Mouse (Mus musculus) G1E (cell line): ENCODE data around the gene Gm17617.

Experiments
- CTCF ChIP-seq: IDR thresholded peaks from 2 replicates; pipeline ENCODE4 v1.5.1; 2012; ENCODE audit warnings: low read depth, low read length, inconsistent platforms, mixed read lengths
- GATA1 ChIP-seq: IDR thresholded peaks from 2 replicates; pipeline ENCODE4 v1.6.1; 2012; ENCODE audit warnings: borderline replicate concordance, low read length, inconsistent platforms, mixed read lengths
- GATA2 ChIP-seq: IDR thresholded peaks from 2 replicates; pipeline ENCODE4 v1.6.1; 2012; ENCODE audit warnings: low read depth, low read length, inconsistent platforms, borderline replicate concordance
- POLR2AphosphoS5 ChIP-seq: IDR thresholded peaks from 2 replicates; pipeline ENCODE4 v1.6.1; 2012; ENCODE audit warnings: low read depth, low read length, inconsistent platforms; ENCODE audit not compliant: insufficient replicate concordance
- TAL1 ChIP-seq: conservative IDR thresholded peaks from 2 replicates; pipeline ENCODE4 v1.6.1; 2012; ENCODE audit warnings: low read depth, low read length, inconsistent platforms, mixed read lengths

- TF ChIP-seq CTCF (no peak), GATA1 (no peak), TAL1 (no peak), POLR2AphosphoS5 (no peak), GATA2 (no peak)
These were observed 34.2 kb downstream of the Gm17617 start for GRCm38 (mm10) chr13:55099066-55099725.
